ENCODE assay signal across 17 mouse cellular contexts in the genomic region with DNA sequence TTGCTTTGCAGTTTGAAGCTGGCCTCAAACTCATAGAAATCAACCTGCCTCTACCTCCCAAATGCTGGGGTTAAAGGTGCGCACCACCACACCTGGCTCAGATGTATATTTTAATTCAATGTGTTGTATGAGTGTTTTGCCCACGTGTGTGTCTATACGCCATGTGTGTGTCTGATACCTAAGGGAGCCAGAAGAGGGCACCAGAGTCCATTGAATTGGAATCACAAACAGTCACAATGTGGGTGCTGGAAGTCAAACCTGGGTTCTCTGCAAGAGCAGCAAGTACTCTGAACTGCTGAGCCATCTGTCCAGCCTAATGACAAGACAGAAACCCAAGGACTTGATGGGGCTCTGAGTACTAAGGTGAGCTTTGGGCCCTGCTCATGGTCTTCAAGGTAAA. TPM values are rescaled to one million over a fixed set of nuclear protein-coding genes. Genes with fewer than 3 reads are reported as not detected.
DNase-seq lines count a peak whose midpoint lies in the region; ATAC-seq and TF ChIP-seq lines count a peak whose summit lies in the region.
"Had no signal": no experiment of that assay in that cellular context is flagged by ENCODE, and none has a peak within 500 bp of the region (broad histone marks: within the 10 kb centered on the region; RNA-seq: fewer than 3 reads in every experiment).

No protein-coding gene starts in this region.

- no peak overlapping the region for H3K4me3 ChIP-seq in kidney, adult 2 months (ENCODE audit: insufficient read depth, low read depth, low read length)
- H3K4me3 ChIP-seq in midbrain, postnatal 0 days (ENCODE audit: low read depth, low read length): no peak overlapping the region
- no peak overlapping the region for H3K4me3 ChIP-seq in midbrain, embryonic 10.5 days
- no peak overlapping the region for H3K4me3 ChIP-seq in stomach, postnatal 0 days (ENCODE audit: low read depth, low read length)
- H3K4me3 ChIP-seq: forebrain, embryonic 12.5 days; hindbrain, embryonic 12.5 days; liver, embryonic 12.5 days; neural tube, embryonic 12.5 days had no signal

- TF ChIP-seq CTCF in kidney, adult 2 months (conservative IDR thresholded peaks at IDR 0.05; ENCODE audit: insufficient read depth, insufficient read length, low read depth, low read length): peak; percentile 31; the same call in 1 of the 2 replicates
- TF ChIP-seq CTCF in midbrain, postnatal 0 days (IDR thresholded peaks at IDR 0.05): peak; percentile 22; the same call in 1 of the 2 replicates
- peak; percentile 45 for TF ChIP-seq CTCF in stomach, postnatal 0 days (IDR thresholded peaks at IDR 0.05; ENCODE audit: low read depth)

- H3K27ac ChIP-seq in kidney, adult 2 months (ENCODE audit: insufficient read depth, low read depth, low read length): no peak overlapping the region
- H3K27ac ChIP-seq in midbrain, postnatal 0 days (ENCODE audit: low read depth, low read length): no peak overlapping the region
- H3K27ac ChIP-seq in midbrain, embryonic 10.5 days (replicated peaks): no peak overlapping the region
- no peak overlapping the region for H3K27ac ChIP-seq in stomach, postnatal 0 days (replicated peaks)
- H3K27ac ChIP-seq: forebrain, embryonic 12.5 days; hindbrain, embryonic 12.5 days; liver, embryonic 12.5 days; neural tube, embryonic 12.5 days had no signal

- no peaks in the 10 kb centered on the region for H3K36me3 ChIP-seq in kidney, adult 2 months (ENCODE audit: control insufficient read depth, insufficient read depth, low read length)
- no peaks in the 10 kb centered on the region for H3K36me3 ChIP-seq in midbrain, postnatal 0 days (ENCODE audit: insufficient read depth, low read length)
- no peaks in the 10 kb centered on the region for H3K36me3 ChIP-seq in midbrain, embryonic 10.5 days
- no peaks in the 10 kb centered on the region for H3K36me3 ChIP-seq in stomach, postnatal 0 days (ENCODE audit: control insufficient read depth, insufficient read depth, low read length)
- H3K36me3 ChIP-seq: forebrain, embryonic 12.5 days; hindbrain, embryonic 12.5 days; liver, embryonic 12.5 days; neural tube, embryonic 12.5 days had no signal

- H3K4me2 ChIP-seq in midbrain, postnatal 0 days (ENCODE audit: low read depth, low read length, poor library complexity, severe bottlenecking): no peak overlapping the region
- no peak overlapping the region for H3K4me2 ChIP-seq in stomach, postnatal 0 days (replicated peaks; ENCODE audit: low read depth)
- H3K4me2 ChIP-seq: forebrain, embryonic 12.5 days; hindbrain, embryonic 12.5 days; liver, embryonic 12.5 days; neural tube, embryonic 12.5 days had no signal

- H3K9ac ChIP-seq in midbrain, postnatal 0 days (replicated peaks; ENCODE audit: low read length, poor library complexity, severe bottlenecking): no peak overlapping the region
- no peak overlapping the region for H3K9ac ChIP-seq in stomach, postnatal 0 days (ENCODE audit: low read length)
- H3K9ac ChIP-seq: forebrain, embryonic 12.5 days; hindbrain, embryonic 12.5 days; liver, embryonic 12.5 days; neural tube, embryonic 12.5 days had no signal

- no peak for TF ChIP-seq EP300 in stomach, postnatal 0 days (optimal IDR thresholded peaks at IDR 0.05)

- 0 out of 2 replicates have a peak, but pooled peaks cover 2% of the 10 kb centered on the region for H3K9me3 ChIP-seq in midbrain, postnatal 0 days (ENCODE audit: low read length)
- peaks cover 4% of the 10 kb centered on the region; the same call in 1 of the 2 replicates for H3K9me3 ChIP-seq in midbrain, embryonic 10.5 days (replicated peaks)
- H3K9me3 ChIP-seq in stomach, postnatal 0 days (ENCODE audit: control insufficient read depth, low read length): 0 out of 2 replicates have a peak, but pooled peaks cover 3% of the 10 kb centered on the region

- TF ChIP-seq POLR2A in kidney, adult 2 months (IDR thresholded peaks at IDR 0.05; ENCODE audit: low read depth, low read length): no peak

- peak; percentile 32 for DNase-seq in CD4-positive, CD25-positive, alpha-beta regulatory T cell, adult 2 months (ENCODE audit: low read depth, low spot score)
- no peak for DNase-seq in kidney, adult 2 months
- DNase-seq in kidney, postnatal 14 days: no peak
- DNase-seq in midbrain, postnatal 0 days (ENCODE audit: low spot score): no peak
- DNase-seq in midbrain, embryonic 10.5 days (ENCODE audit: low spot score): no peak
- no peak for DNase-seq in stomach, postnatal 0 days (ENCODE audit: low spot score)
- no peak for DNase-seq in frontal cortex, postnatal 36 days (ENCODE audit: low spot score in 2 of 2)
- DNase-seq: cerebellum, postnatal 10 days; kidney, adult 18-20 months; layer of hippocampus, postnatal 36 days; spleen, adult 18-20 months had no signal

- ATAC-seq in CD4-positive, CD25-positive, alpha-beta regulatory T cell, adult 4 months: no peak
- ATAC-seq in midbrain, postnatal 0 days (ENCODE audit: low FRiP score): no peak
- ATAC-seq in stomach, postnatal 0 days (ENCODE audit: low FRiP score, low TSS enrichment): no peak
- ATAC-seq: liver, embryonic 12.5 days had no signal

- WGBS in kidney, adult 2 months: 94% methylated on average over 3 of the region's 3 CpGs
- 84% methylated on average over 3 of the region's 3 CpGs for WGBS in midbrain, postnatal 0 days
- WGBS in midbrain, embryonic 10.5 days: 88% methylated on average over 3 of the region's 3 CpGs
- 91% methylated on average over 3 of the region's 3 CpGs for WGBS in stomach, postnatal 0 days

- H3K27me3 ChIP-seq in kidney, adult 2 months (replicated peaks; ENCODE audit: control insufficient read depth, insufficient read depth, low read length): no peaks in the 10 kb centered on the region
- no peaks in the 10 kb centered on the region for H3K27me3 ChIP-seq in midbrain, postnatal 0 days (ENCODE audit: insufficient read depth, low read length)
- no peaks in the 10 kb centered on the region for H3K27me3 ChIP-seq in midbrain, embryonic 10.5 days (ENCODE audit: low read depth, poor library complexity, severe bottlenecking)
- no peaks in the 10 kb centered on the region for H3K27me3 ChIP-seq in stomach, postnatal 0 days (ENCODE audit: control insufficient read depth, insufficient read depth, low read length)
- H3K27me3 ChIP-seq: CH12.LX; forebrain, embryonic 12.5 days; hindbrain, embryonic 12.5 days; liver, embryonic 12.5 days; neural tube, embryonic 12.5 days had no signal

- no peaks in the 10 kb centered on the region for H3K4me1 ChIP-seq in kidney, adult 2 months (ENCODE audit: control insufficient read depth, insufficient read depth, low read length)
- no peaks in the 10 kb centered on the region for H3K4me1 ChIP-seq in midbrain, postnatal 0 days (ENCODE audit: insufficient read depth, low read length)
- peaks cover 3% of the 10 kb centered on the region for H3K4me1 ChIP-seq in midbrain, embryonic 10.5 days
- H3K4me1 ChIP-seq in stomach, postnatal 0 days (replicated peaks; ENCODE audit: control insufficient read depth, insufficient read depth): no peaks in the 10 kb centered on the region
- H3K4me1 ChIP-seq: forebrain, embryonic 12.5 days; hindbrain, embryonic 12.5 days; neural tube, embryonic 12.5 days had no signal

RNA-seq across cellular contexts. Expression of a gene that starts 4.8 kb away (rescaled TPM):
- 10 to 100 TPM; 20.2 to 22.3 TPM for polyA plus RNA-seq in CD4-positive, CD25-positive, alpha-beta regulatory T cell, adult 4 months (2017; shearing (Covaris generic))
- 28.7 and 31.6 TPM in 2 replicates for polyA plus RNA-seq in kidney, adult 2 months (2012; rRNA removed)
- 19.2 and 26.7 TPM in 2 replicates for total RNA-seq in midbrain, postnatal 0 days (2014; rRNA removed)
- 5.9 and 7.3 TPM in 2 replicates for polyA plus RNA-seq in midbrain, postnatal 0 days (2015; fragmentation: Nextera tagmentation; extraction: Ambion mirVana)
- 3.0 and 3.1 TPM in 2 replicates for polyA plus RNA-seq in midbrain, embryonic 10.5 days (2016; fragmentation: Nextera tagmentation; extraction: Ambion mirVana)
- 1.6 and 3.6 TPM in 2 replicates for polyA plus RNA-seq in stomach, postnatal 0 days (2015; fragmentation: Nextera tagmentation; extraction: Ambion mirVana)

RNA-seq across cellular contexts. Expression of a gene that starts 27.3 kb away (rescaled TPM):
- polyA plus RNA-seq in CD4-positive, CD25-positive, alpha-beta regulatory T cell, adult 4 months (2017; shearing (Covaris generic)): 10 to 100 TPM; 14.3 to 16.3 TPM
- 15.8 and 16.2 TPM in 2 replicates for polyA plus RNA-seq in kidney, adult 2 months (2012; rRNA removed)
- total RNA-seq in midbrain, postnatal 0 days (2014; rRNA removed): 8.9 and 15.9 TPM in 2 replicates
- polyA plus RNA-seq in midbrain, postnatal 0 days (2015; fragmentation: Nextera tagmentation; extraction: Ambion mirVana): 13.5 and 14.8 TPM in 2 replicates
- polyA plus RNA-seq in midbrain, embryonic 10.5 days (2016; fragmentation: Nextera tagmentation; extraction: Ambion mirVana): 18.7 and 19.5 TPM in 2 replicates
- polyA plus RNA-seq in stomach, postnatal 0 days (2015; fragmentation: Nextera tagmentation; extraction: Ambion mirVana): 11.5 and 13.0 TPM in 2 replicates

RNA-seq across cellular contexts. Expression of a gene that starts 43.2 kb away (rescaled TPM):
- 10 to 100 TPM; 24.7 to 29.7 TPM for polyA plus RNA-seq in CD4-positive, CD25-positive, alpha-beta regulatory T cell, adult 4 months (2017; shearing (Covaris generic))
- polyA plus RNA-seq in kidney, adult 2 months (2012; rRNA removed): 7.2 and 7.6 TPM in 2 replicates
- 2.0 and 3.6 TPM in 2 replicates for total RNA-seq in midbrain, postnatal 0 days (2014; rRNA removed)
- 0.67 and 0.86 TPM in 2 replicates for polyA plus RNA-seq in midbrain, postnatal 0 days (2015; fragmentation: Nextera tagmentation; extraction: Ambion mirVana)
- polyA plus RNA-seq in midbrain, embryonic 10.5 days (2016; fragmentation: Nextera tagmentation; extraction: Ambion mirVana): 7.8 and 9.9 TPM in 2 replicates
- polyA plus RNA-seq in stomach, postnatal 0 days (2015; fragmentation: Nextera tagmentation; extraction: Ambion mirVana): 355 and 371 TPM in 2 replicates

Comparison
In these comparisons a context has a peak if more than half of its experiments do, and no peak if none do; other contexts are left out.
1. RNA of a gene that starts 43.2 kb away (polyA plus RNA-seq): 355 to 371 TPM in stomach, postnatal 0 days; 24.7 to 29.7 TPM in CD4-positive, CD25-positive, alpha-beta regulatory T cell, adult 4 months, 7.8 to 9.9 TPM in midbrain, embryonic 10.5 days, 7.2 to 7.6 TPM in kidney, adult 2 months and 0.67 to 0.86 TPM in midbrain, postnatal 0 days; every median in the first group is over 10 times any median in the second.
2. Peak in every context shown above with its lines, with median percentiles within 50 percentile points of each other: CTCF ChIP-seq.